Mouse (Mus musculus) MEL (cell line): ENCODE measurements around the gene Rpap1. TPM values are rescaled to one million over a fixed set of nuclear protein-coding genes. Genes with fewer than 3 reads are reported as not detected.

Source experiments
- DNase-seq: peaks from one replicate; pipeline ENCODE4 v3.0.0; 2011; ENCODE audit warnings: low read depth, low spot score
- H3K27ac ChIP-seq: 2 replicates; pipeline ENCODE4 v1.5.1; 2012; ENCODE audit warnings: low read depth, mild to moderate bottlenecking, control low read depth, low read length, moderate library complexity; ENCODE audit not compliant: control insufficient read depth
- H3K27me3 ChIP-seq, 2 experiments: fragments of 150-350 bp in 1 of 2; sonication (generic) in 1 of 2; 2 replicates each; pipeline ENCODE4 v1.6.1; 2012; ENCODE audit warnings: low read length in 2 of 2, mild to moderate bottlenecking in 2 of 2, improper control_type of control experiment in 1 of 2, moderate library complexity in 1 of 2; ENCODE audit not compliant: insufficient read depth in 2 of 2, control insufficient read depth in 1 of 2
- H3K36me3 ChIP-seq, 2 experiments: 2 replicates each; pipeline ENCODE4 v1.6.1; 2012 to 2014; ENCODE audit warnings: low read length in 2 of 2, improper control_type of control experiment in 1 of 2, inconsistent platforms in 1 of 2, mild to moderate bottlenecking in 1 of 2; ENCODE audit not compliant: insufficient read depth in 2 of 2, control insufficient read depth in 1 of 2
- H3K4me1 ChIP-seq, 2 experiments: fragments of 150-350 bp in 1 of 2; sonication (generic) in 1 of 2; 2 replicates each; pipeline ENCODE4 v1.6.1; 2012; ENCODE audit warnings: low read length in 2 of 2, improper control_type of control experiment in 1 of 2, mild to moderate bottlenecking in 1 of 2; ENCODE audit not compliant: insufficient read depth in 2 of 2, control insufficient read depth in 1 of 2
- H3K4me3 ChIP-seq, 2 experiments: fragments of 150-350 bp in 1 of 2; sonication (generic) in 1 of 2; 2 replicates each; pipeline ENCODE4 v1.5.1; 2012; ENCODE audit warnings: low read depth in 2 of 2, low read length in 2 of 2, mild to moderate bottlenecking in 2 of 2, moderate library complexity in 2 of 2, control low read depth in 1 of 2, improper control_type of control experiment in 1 of 2; ENCODE audit not compliant: control insufficient read depth in 1 of 2, insufficient read depth in 1 of 2
- H3K79me2 ChIP-seq: 2 replicates; pipeline ENCODE4 v1.6.1; 2012; ENCODE audit warnings: mild to moderate bottlenecking, low read length, moderate library complexity; ENCODE audit not compliant: control insufficient read depth, poor library complexity, insufficient read depth
- H3K9ac ChIP-seq: 2 replicates; pipeline ENCODE4 v1.6.1; 2012; ENCODE audit warnings: low read depth, mild to moderate bottlenecking, control low read depth, low read length, moderate library complexity; ENCODE audit not compliant: control insufficient read depth, poor library complexity, severe bottlenecking
- H3K9me3 ChIP-seq: fragments of 150-350 bp; sonication (generic); replicated peaks from 2 replicates; pipeline ENCODE4 v1.6.1; 2012; ENCODE audit warnings: mild to moderate bottlenecking, low read length, improper control_type of control experiment, moderate library complexity; ENCODE audit not compliant: insufficient read depth
- BHLHE40 ChIP-seq: IDR thresholded peaks from 2 replicates; pipeline ENCODE4 v1.6.1; 2012; ENCODE audit warnings: low read depth, mild to moderate bottlenecking, inconsistent platforms, low read length, improper control_type of control experiment, borderline replicate concordance
- CHD1 ChIP-seq: IDR thresholded peaks from 2 replicates; pipeline ENCODE4 v1.6.1; 2012; ENCODE audit warnings: low read depth, mild to moderate bottlenecking, inconsistent platforms, low read length, improper control_type of control experiment
- CHD2 ChIP-seq: IDR thresholded peaks from 2 replicates; pipeline ENCODE4 v1.6.1; 2011; ENCODE audit warnings: low read length, improper control_type of control experiment
- CTCF ChIP-seq, 3 experiments: IDR thresholded peaks in 2 of 3; conservative IDR thresholded peaks in 1 of 3; 2 replicates each; pipeline ENCODE4 v1.5.1; 2011 to 2012; ENCODE audit warnings: low read length in 3 of 3, low read depth in 2 of 3, mild to moderate bottlenecking in 2 of 3, improper control_type of control experiment in 1 of 3, inconsistent platforms in 1 of 3, mixed read lengths in 1 of 3, moderate library complexity in 1 of 3; ENCODE audit not compliant: control insufficient read depth in 1 of 3, insufficient read depth in 1 of 3, poor library complexity in 1 of 3, severe bottlenecking in 1 of 3
- E2F4 ChIP-seq: IDR thresholded peaks from 2 replicates; pipeline ENCODE4 v1.6.1; 2011; ENCODE audit warnings: low read depth, low read length, improper control_type of control experiment, borderline replicate concordance
- ELF1 ChIP-seq: IDR thresholded peaks from 2 replicates; pipeline ENCODE4 v1.6.1; 2014; ENCODE audit warnings: low read depth, mild to moderate bottlenecking, inconsistent platforms, low read length, improper control_type of control experiment, moderate library complexity
- ETS1 ChIP-seq: IDR thresholded peaks from 2 replicates; pipeline ENCODE4 v1.6.1; 2012; ENCODE audit warnings: low read depth, mild to moderate bottlenecking, inconsistent platforms, low read length, improper control_type of control experiment, moderate library complexity
- GABPA ChIP-seq: IDR thresholded peaks from 2 replicates; pipeline ENCODE4 v1.6.1; 2012; ENCODE audit warnings: low read depth, mild to moderate bottlenecking, inconsistent platforms, low read length, improper control_type of control experiment, moderate library complexity
- GATA1 ChIP-seq: IDR thresholded peaks from 2 replicates; pipeline ENCODE4 v1.6.1; 2011; ENCODE audit warnings: low read depth, low read length, improper control_type of control experiment
- HCFC1 ChIP-seq: IDR thresholded peaks from 2 replicates; pipeline ENCODE4 v1.6.1; 2012; ENCODE audit warnings: low read depth, mild to moderate bottlenecking, inconsistent platforms, low read length, improper control_type of control experiment, moderate library complexity
- JUND ChIP-seq: IDR thresholded peaks from 2 replicates; pipeline ENCODE4 v1.6.1; 2011; ENCODE audit warnings: low read depth, mild to moderate bottlenecking, improper control_type of control experiment, low read length
- KAT2A ChIP-seq: conservative IDR thresholded peaks from 2 replicates; pipeline ENCODE4 v1.6.1; 2012; ENCODE audit warnings: low read depth, low read length, improper control_type of control experiment, inconsistent platforms
- MAFK ChIP-seq: IDR thresholded peaks from 2 replicates; pipeline ENCODE4 v1.6.1; 2011; ENCODE audit warnings: low read depth, mild to moderate bottlenecking, low read length, improper control_type of control experiment, borderline replicate concordance
- MAX ChIP-seq: IDR thresholded peaks from 2 replicates; pipeline ENCODE4 v1.6.1; 2011; ENCODE audit warnings: low read length, improper control_type of control experiment
- MEF2A ChIP-seq: IDR thresholded peaks from 2 replicates; pipeline ENCODE4 v1.6.1; 2014; ENCODE audit warnings: low read depth, mild to moderate bottlenecking, inconsistent platforms, low read length, improper control_type of control experiment; ENCODE audit not compliant: poor library complexity, insufficient replicate concordance, severe bottlenecking; ENCODE audit errors: extremely low read depth
- MXI1 ChIP-seq: IDR thresholded peaks from 2 replicates; pipeline ENCODE4 v1.6.1; 2011; ENCODE audit warnings: mild to moderate bottlenecking, low read depth, low read length, improper control_type of control experiment
- MYB ChIP-seq: IDR thresholded peaks from 2 replicates; pipeline ENCODE4 v1.6.1; 2011; ENCODE audit warnings: mild to moderate bottlenecking, low read depth, low read length, improper control_type of control experiment
- MYC ChIP-seq: IDR thresholded peaks from 2 replicates; pipeline ENCODE4 v1.6.1; 2011; ENCODE audit warnings: low read depth, mild to moderate bottlenecking, low read length, improper control_type of control experiment, moderate library complexity
- NELFE ChIP-seq: IDR thresholded peaks from 2 replicates; pipeline ENCODE4 v1.6.1; 2011; ENCODE audit warnings: low read depth, low read length, improper control_type of control experiment
- NRF1 ChIP-seq: IDR thresholded peaks from 2 replicates; pipeline ENCODE4 v1.6.1; 2014; ENCODE audit warnings: low read depth, mild to moderate bottlenecking, inconsistent platforms, low read length, improper control_type of control experiment, moderate library complexity; ENCODE audit not compliant: poor library complexity, insufficient read depth, severe bottlenecking
- POLR2A ChIP-seq, 2 experiments: IDR thresholded peaks; 2 replicates each; pipeline ENCODE4 v1.6.1; 2011 to 2012; ENCODE audit warnings: low read length in 2 of 2, mild to moderate bottlenecking in 2 of 2, control low read depth in 1 of 2, improper control_type of control experiment in 1 of 2, low read depth in 1 of 2, moderate library complexity in 1 of 2; ENCODE audit not compliant: control insufficient read depth in 1 of 2, insufficient read depth in 1 of 2, poor library complexity in 1 of 2
- POLR2AphosphoS2 ChIP-seq: IDR thresholded peaks from 2 replicates; pipeline ENCODE4 v1.6.1; 2011; ENCODE audit warnings: low read length, improper control_type of control experiment
- POLR2AphosphoS5 ChIP-seq: IDR thresholded peaks from 2 replicates; pipeline ENCODE4 v1.6.1; 2012; ENCODE audit warnings: low read depth, borderline replicate concordance, mild to moderate bottlenecking, inconsistent platforms, low read length, moderate library complexity, mixed read lengths
- RAD21 ChIP-seq: IDR thresholded peaks from 2 replicates; pipeline ENCODE4 v1.6.1; 2011; ENCODE audit warnings: mild to moderate bottlenecking, low read depth, low read length, improper control_type of control experiment
- RCOR1 ChIP-seq: IDR thresholded peaks from 2 replicates; pipeline ENCODE4 v1.6.1; 2012; ENCODE audit warnings: low read depth, mild to moderate bottlenecking, inconsistent platforms, low read length, improper control_type of control experiment
- SIN3A ChIP-seq: IDR thresholded peaks from 2 replicates; pipeline ENCODE4 v1.6.1; 2012; ENCODE audit warnings: low read length, improper control_type of control experiment, inconsistent platforms
- TAL1 ChIP-seq: IDR thresholded peaks from 2 replicates; pipeline ENCODE4 v1.6.1; 2012; ENCODE audit warnings: mild to moderate bottlenecking, inconsistent platforms, low read length, moderate library complexity, mixed read lengths
- TBP ChIP-seq: IDR thresholded peaks from 2 replicates; pipeline ENCODE4 v1.8.0; 2011; ENCODE audit warnings: low read depth, low read length, improper control_type of control experiment
- TCF12 ChIP-seq: IDR thresholded peaks from 2 replicates; pipeline ENCODE4 v1.6.1; 2014; ENCODE audit warnings: low read depth, mild to moderate bottlenecking, inconsistent platforms, low read length, improper control_type of control experiment, moderate library complexity
- UBTF ChIP-seq: IDR thresholded peaks from 2 replicates; pipeline ENCODE4 v1.6.1; 2012; ENCODE audit warnings: low read depth, mild to moderate bottlenecking, inconsistent platforms, low read length, improper control_type of control experiment, moderate library complexity, borderline replicate concordance; ENCODE audit not compliant: insufficient read depth
- USF1 ChIP-seq: IDR thresholded peaks from 2 replicates; pipeline ENCODE4 v1.6.1; 2014; ENCODE audit warnings: low read depth, mild to moderate bottlenecking, inconsistent platforms, low read length, improper control_type of control experiment, moderate library complexity
- USF2 ChIP-seq, 2 experiments: IDR thresholded peaks; 2 replicates each; pipeline ENCODE4 v1.6.1; 2011 to 2012; ENCODE audit warnings: improper control_type of control experiment in 2 of 2, low read length in 2 of 2, borderline replicate concordance in 1 of 2, inconsistent platforms in 1 of 2, low read depth in 1 of 2, mild to moderate bottlenecking in 1 of 2; ENCODE audit not compliant: insufficient read depth in 1 of 2
- ZC3H11A ChIP-seq: IDR thresholded peaks from 2 replicates; pipeline ENCODE4 v1.6.1; 2012; ENCODE audit warnings: low read depth, mild to moderate bottlenecking, inconsistent platforms, low read length, improper control_type of control experiment
- ZKSCAN1 ChIP-seq: IDR thresholded peaks from 2 replicates; pipeline ENCODE4 v1.6.1; 2012; ENCODE audit warnings: low read depth, mild to moderate bottlenecking, inconsistent platforms, low read length, improper control_type of control experiment, moderate library complexity
- ZNF384 ChIP-seq: IDR thresholded peaks from 2 replicates; pipeline ENCODE4 v1.6.1; 2012; ENCODE audit warnings: low read depth, mild to moderate bottlenecking, inconsistent platforms, low read length, improper control_type of control experiment
- polyA plus RNA-seq, 2 experiments: library from polyadenylated mRNA; stranded (reverse) in 1 of 2; unstranded in 1 of 2; fragments of >175 nt in 1 of 2; fragments of >200 nt in 1 of 2; gene quantifications; 2 replicates each; pipeline versions ENCODE4 v1.2.1 to v1.2.4; 2012; ENCODE audit warnings: low replicate concordance in 2 of 2, low read depth in 1 of 2; ENCODE audit not compliant: insufficient read length in 2 of 2, insufficient read depth in 1 of 2, missing spikeins in 1 of 2
- total RNA-seq: library from RNA; depleted of rRNA; stranded (reverse); fragments of 300-350 nt; gene quantifications from 2 replicates; pipeline ENCODE4 v1.2.3, GENCODE M21; 2012

Rpap1 gene
- total and polyA plus RNA-seq, 3 experiments = 12.9 to 26.8 TPM; not detected in 1

DNA sequence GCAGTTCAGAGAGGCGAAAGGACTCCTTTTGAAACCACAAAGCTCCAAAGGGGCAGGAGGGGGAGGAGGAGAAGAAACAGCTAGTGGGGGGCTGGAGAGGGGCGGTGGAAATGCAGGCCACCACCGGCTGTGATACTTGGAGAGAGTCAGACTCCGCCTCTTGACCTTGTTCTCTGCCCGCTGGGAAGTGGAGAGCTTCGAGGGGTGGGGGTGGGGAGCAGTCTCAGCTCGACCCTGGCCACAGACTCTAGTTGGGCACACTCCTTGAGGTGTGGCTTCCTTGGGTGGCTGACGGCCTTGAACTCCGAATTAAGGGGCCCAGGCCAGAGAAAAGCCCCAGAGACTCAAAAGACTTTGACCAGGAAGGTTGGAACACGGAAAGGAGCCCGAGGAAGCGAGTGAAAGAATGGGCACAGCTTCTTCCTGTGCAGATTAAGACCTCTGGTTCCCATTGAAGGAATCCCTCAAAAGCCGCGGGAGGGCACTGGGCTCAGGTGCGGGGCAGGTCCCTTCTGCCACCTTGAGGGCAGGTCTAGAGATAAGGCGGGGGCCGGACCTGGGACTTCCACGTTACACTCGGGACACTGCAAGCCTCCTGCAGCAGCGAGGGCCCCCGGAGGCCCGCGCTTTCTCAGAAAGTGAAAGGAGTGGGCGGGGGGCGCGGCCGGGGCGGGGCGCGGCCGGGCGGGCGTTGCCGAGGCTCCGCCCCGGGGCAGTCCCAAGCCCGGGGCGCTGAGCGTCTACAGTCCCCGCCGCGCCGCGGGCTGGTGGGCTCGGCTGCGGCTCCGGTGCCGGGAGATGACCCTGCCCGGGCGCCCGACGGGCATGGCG, 45.5 kb downstream of the Rpap1 start, which contains the start of gene Itpka:
TSS of gene Itpka (plus strand) at position 757 of the 831 bp plus-strand sequence.
- Histone ChIP-seq H3K4me1 (peaks cover 0 to 3% of the 10 kb centered on the region in 2 experiments; a peak in 1 of 4 replicates), H3K27me3 (no peaks in the 10 kb centered on the region)
- TF ChIP-seq TBP (no peak; the same call in 1 of the 2 replicates), POLR2AphosphoS5 (no peak), GABPA (no peak), TAL1 (no peak), HCFC1 (no peak), POLR2AphosphoS2 (peak; percentile 59; the same call in 1 of the 2 replicates), NRF1 (no peak), UBTF (no peak), JUND (no peak), KAT2A (no peak), CHD1 (no peak; the same call in 1 of the 2 replicates), BHLHE40 (no peak), CTCF (IDR thresholded peaks at IDR 0.05 in 2 of 3, conservative IDR thresholded peaks at IDR 0.05 in 1 of 3; ENCODE audit: control insufficient read depth in 1 of 3, insufficient read depth in 1 of 3, low read depth in 2 of 3, low read length in 3 of 3, poor library complexity in 1 of 3, severe bottlenecking in 1 of 3) (0 out of 6 replicates have a peak, but pooled peaks of 1 of the 3 experiments have one; percentile 2), RAD21 (no peak), MAFK (no peak), USF1 (no peak), MYC (no peak), ZNF384 (no peak), ELF1 (peak; percentile 17; the same call in 1 of the 2 replicates), MYB (no peak), MXI1 (peak; percentile 36), GATA1 (no peak), SIN3A (peak; percentile 60), RCOR1 (no peak), NELFE (peak; percentile 66), ZC3H11A (no peak), E2F4 (no peak), TCF12 (0 out of 2 replicates have a peak, but pooled peaks have one; percentile 11), MAX (no peak), CHD2 (peak; percentile 37; the same call in 1 of the 2 replicates), USF2 (IDR thresholded peaks at IDR 0.05; ENCODE audit: borderline replicate concordance in 1 of 2, insufficient read depth in 1 of 2, low read depth in 1 of 2, low read length in 2 of 2) (no peak), POLR2A (IDR thresholded peaks at IDR 0.05; ENCODE audit: control insufficient read depth in 1 of 2, insufficient read depth in 1 of 2, low read depth in 1 of 2, low read length in 2 of 2, poor library complexity in 1 of 2) (peak; percentile 14 to 74; a peak in 2 of 4 replicates), ETS1 (no peak), ZKSCAN1 (no peak), MEF2A (no peak)

More for the DNA sequence above, 45.5 kb downstream of the Rpap1 start, which contains the start of gene Itpka:
- Histone ChIP-seq H3K4me3 (peak within 1 kb of the TSS; percentile 82 to 99), H3K79me2 (peaks cover 3% of the 10 kb centered on the region; the same call in 1 of the 2 replicates), H3K9ac (peak within 1 kb of the TSS; percentile 84), H3K9me3 (no peaks in the 10 kb centered on the region), H3K36me3 (no peaks in the 10 kb centered on the region; a peak in 1 of 4 replicates), H3K27ac (peak within 1 kb of the TSS; percentile 77)
- DNase-seq = peak; percentile 83
